Mouse (Mus musculus) adrenal gland, postnatal 4 days (tissue): ENCODE measurements around the gene Ptger3. TPM values are rescaled to one million over a fixed set of nuclear protein-coding genes. Genes with fewer than 3 reads are reported as not detected.

Experiments used
- DNase-seq, 2 experiments: peaks; one replicate each; pipeline ENCODE4 v3.0.0; 2021 to 2022; ENCODE audit warnings: low spot score in 2 of 2, mixed read lengths in 2 of 2
- total RNA-seq, 2 experiments: library from RNA; stranded (reverse); gene quantifications; 2 replicates each; pipeline ENCODE4 v1.2.3; 2021

Ptger3 gene
- total RNA-seq, 2 experiments from 2014 or later, result 12.6 to 14.9 TPM

DNA sequence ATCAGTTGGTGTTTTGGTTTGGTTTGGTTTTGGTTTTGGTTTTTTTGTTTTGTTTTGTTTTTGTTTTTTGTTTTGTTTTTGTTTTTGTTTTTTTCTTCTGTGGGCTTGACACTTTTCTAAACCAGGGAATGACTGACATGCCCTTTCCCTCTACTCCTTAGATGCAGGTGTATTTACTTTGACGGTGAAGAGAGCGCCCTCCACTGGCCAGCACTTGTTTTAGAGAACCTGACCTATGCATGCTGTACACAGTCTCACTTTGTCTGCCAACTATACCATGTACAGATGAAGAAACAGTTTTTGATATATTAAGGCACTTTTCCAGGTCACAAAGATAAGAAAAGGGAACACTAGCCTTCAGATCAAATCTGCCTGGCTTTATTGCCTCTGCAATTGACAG lies 15.1 kb downstream of the Ptger3 start:
- DNase-seq, result no peak

DNA sequence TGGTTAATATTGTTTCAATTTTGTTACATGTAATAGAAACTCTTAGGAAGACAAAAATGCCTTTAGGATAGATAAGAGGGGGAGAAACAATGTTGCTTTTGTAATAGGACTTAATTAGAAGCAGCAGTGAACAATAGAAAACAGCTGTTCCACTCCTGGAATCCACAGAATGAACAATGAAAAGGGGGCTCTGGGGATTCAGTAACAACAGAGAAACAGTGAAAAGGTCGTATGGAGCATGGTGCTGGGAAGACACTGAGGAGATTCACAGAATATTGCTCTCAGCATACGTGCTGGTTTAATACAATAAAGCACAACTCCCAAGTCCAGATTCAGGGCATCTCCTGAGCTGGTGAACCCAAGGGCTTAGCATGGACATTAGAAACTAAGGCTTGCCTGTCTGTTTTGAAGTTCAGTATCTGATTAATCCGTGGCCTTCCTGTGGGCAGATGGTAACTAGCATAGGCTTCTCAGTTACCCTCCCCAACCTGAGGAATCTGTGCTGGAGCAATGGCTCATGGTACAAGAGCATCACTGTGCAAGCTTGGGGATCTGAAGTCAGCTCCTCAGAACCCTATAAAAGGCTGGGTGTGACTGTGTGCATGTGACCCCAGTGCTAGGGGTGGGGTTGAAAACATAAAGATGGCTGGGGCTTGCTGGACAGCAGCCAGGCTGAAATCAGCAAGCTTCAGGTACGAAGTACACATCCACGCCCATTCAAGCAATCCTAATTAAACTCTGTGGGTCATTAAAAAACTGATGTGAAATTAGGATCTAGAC lies 16.1 kb downstream of the Ptger3 start:
- no peak for DNase-seq

- no peak for DNase-seq
Measured at GRCm38 (mm10) chr3:157597837-157598379, 31.2 kb downstream of the Ptger3 start.

- no peak for DNase-seq
Measured at GRCm38 (mm10) chr3:157604684-157605410, 38.2 kb downstream of the Ptger3 start.

GRCm38 (mm10) chr3:157605411-157605740 lies 38.7 kb downstream of the Ptger3 start:
- no peak for DNase-seq

- no peak for DNase-seq
Measured at GRCm38 (mm10) chr3:157613542-157613941, 46.9 kb downstream of the Ptger3 start.

DNA sequence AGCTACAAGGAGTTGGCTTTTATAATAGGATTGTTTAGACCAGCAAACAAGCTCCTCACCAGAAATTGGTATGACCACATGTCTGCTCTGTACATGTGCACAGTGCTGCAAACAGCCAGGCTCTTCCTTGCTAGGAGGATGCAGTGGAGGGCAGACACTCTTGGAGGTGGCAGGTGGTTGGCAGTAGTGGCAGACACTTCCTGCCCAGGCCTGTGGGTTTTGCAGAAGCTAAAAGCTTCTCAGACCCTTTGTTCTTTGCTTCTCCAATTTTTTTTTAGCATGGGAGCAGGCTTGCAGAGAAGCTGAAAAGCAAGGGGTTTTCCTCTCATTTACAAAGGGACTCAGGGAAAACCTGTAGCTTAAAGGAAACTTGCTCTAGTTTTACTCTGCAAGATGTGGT lies 50.3 kb downstream of the Ptger3 start:
- DNase-seq, result no peak

DNA sequence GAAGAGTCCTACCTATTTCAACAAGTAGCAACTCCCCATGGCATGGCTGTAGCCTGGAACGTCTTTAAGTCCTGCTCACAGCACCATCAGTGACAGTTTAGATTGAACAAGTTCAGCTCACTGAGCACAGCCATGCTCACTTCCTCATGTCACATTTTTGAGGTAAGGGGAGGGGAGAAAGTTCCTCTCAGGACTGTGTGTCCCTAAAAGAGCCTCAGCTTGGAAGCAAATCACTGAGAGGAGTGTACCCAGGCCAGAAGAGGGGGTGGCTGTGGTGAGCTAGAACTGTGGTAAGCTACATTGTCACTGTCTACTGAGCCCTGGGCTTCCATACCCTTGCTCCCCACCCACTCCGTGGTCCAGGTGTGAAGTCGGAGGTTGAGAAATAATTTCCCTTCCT lies 60.7 kb downstream of the Ptger3 start:
- no peak for DNase-seq

DNA sequence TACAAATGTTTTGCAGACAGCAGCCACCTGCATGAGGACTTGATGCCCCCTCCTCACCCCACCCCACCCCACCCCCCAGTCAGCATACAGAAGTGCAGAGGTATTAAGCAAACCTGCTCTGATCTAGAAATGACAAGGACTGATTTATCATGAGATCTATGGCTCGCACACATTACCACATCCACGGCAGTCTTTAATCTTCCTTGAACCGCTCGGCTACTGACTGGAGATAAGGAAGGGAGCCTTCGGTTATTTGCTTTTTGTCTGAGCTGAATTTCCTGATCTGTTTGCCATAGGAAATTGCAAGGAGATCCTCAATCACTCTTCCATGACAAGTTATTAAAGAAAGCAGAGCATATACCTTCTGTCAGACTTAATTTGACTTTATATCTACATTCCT lies 64.0 kb downstream of the Ptger3 start:
- DNase-seq, result no peak

DNA sequence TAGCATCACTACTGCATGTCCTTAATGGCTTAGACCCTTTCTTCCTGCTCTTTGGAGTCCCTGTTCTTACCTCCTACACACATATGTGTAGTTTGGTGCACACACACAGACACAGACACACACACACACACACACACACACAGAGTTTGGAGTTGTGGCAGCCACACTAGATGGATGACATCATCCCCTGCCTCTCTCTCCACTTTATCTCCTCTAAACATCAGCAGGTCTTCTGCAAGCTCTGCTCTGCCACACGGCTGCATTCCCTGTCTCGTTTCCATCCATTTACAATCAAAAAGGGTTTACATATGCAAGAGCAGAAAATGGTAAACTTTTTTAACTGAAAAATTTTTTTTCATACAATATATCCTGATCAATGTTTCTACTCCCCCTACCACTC lies 64.7 kb downstream of the Ptger3 start:
- DNase-seq, result no peak

GRCm38 (mm10) chr3:157634431-157634830 lies 67.7 kb downstream of the Ptger3 start:
- no peak for DNase-seq

DNA sequence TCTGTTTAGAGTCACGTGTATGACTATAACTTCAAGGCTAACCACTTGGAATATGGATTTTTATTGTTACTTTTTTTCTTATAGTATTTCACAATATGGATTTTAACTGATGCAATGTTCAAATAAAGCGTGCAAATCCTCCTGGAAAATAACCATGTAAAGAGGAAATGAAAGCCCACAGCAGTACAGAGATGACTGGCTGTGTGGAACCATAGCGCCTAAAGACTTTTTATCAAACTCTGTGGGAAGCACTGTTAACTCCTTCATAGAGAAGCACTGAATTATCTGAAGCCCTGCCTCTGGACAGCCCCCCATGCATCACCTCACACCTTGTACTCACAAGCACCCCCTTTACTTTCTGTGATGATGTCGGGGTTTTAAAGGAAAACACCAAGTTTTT lies 69.0 kb downstream of the Ptger3 start:
- no peak for DNase-seq

- no peak for DNase-seq
Measured at GRCm38 (mm10) chr3:157636887-157637286, 70.2 kb downstream of the Ptger3 start.

- DNase-seq, result no peak
Measured at GRCm38 (mm10) chr3:157637341-157637740, 70.6 kb downstream of the Ptger3 start.

DNA sequence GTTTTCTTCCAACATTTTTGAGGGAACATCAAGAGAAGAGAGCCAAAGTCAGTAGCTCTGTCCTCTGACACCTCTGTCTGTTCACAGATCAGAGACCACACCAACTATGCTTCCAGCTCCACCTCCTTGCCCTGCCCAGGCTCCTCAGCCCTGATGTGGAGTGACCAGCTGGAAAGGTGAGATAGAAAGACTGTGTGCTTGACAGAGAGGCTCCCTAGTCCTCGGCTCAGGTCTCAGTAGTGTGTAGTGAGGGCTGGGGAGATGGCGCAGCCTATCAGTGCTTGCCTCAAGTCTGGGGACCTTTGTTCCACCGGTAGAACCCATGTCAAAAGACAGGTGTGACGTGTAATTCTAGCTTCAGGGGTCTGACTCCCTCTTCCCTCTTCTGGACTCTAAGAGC lies 74.9 kb downstream of the Ptger3 start:
- DNase-seq, result no peak

DNA sequence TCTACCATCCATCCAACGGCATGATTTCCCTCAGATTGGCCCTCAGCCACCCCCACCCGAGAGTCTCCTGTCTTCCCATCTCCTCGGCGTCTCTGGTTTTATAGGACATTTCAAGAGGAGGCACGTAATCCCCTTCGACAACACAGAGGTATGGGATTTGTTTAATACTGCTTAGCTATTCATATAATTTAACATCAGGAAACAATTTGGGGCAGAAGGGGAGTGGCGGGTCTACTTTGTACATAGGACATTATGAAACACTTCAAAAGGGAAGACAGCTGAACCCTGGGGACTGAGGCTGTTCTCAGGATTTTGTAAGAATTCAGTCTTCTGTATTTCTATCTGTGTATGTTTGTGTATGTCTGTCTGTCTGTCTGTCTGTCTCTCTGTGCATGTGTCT lies 94.9 kb downstream of the Ptger3 start:
- no peak for DNase-seq

- DNase-seq, result no peak
Measured at GRCm38 (mm10) chr3:157664486-157665041, 97.9 kb downstream of the Ptger3 start.

DNA sequence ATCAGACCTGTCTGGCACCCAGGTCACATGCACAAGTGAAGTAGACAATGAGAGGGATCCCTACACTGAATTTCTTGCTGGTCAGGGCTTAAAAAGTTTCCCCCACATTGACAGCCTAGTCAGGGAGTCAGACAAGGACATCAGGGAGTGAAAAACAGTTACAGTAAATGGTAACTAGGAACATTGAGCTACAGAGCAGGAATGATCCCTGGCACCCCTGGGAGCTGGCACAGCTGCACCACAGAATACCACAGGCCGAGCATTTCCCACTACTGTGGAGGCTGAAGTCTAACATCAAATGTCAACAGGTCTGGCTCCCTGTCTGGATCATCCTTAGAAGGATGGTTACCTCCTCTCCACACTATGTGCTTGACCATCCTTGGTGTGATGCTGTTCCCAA lies 98.8 kb downstream of the Ptger3 start:
- no peak for DNase-seq

GRCm38 (mm10) chr3:157666142-157666541 lies 99.5 kb downstream of the Ptger3 start:
- DNase-seq, result no peak

DNA sequence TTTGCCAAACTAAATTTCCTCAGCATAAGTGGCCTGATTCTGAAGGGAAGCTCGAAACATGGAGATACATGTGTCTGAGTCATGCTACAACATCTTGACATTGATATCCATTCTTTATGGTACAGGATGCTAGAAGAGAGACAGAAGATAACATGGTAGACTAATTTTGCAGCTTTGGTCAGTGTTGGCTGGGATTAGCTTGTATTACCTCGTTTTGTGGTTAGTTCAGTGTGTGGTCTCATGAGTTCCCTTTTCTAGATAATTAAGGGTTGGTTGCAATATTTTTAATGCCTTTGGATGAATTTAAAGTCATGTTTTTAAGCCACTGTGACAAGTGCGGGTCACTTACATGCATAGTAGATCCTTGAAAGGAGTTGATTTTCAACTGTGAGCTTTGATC lies 119.4 kb downstream of the Ptger3 start:
- no peak for DNase-seq

- DNase-seq, result no peak
Measured at GRCm38 (mm10) chr3:157688419-157689162, 121.9 kb downstream of the Ptger3 start.
